Mouse (Mus musculus) forebrain, embryonic 11.5 days (tissue): Measurements from ENCODE around the gene Psme2b. TPM values are rescaled to one million over a fixed set of nuclear protein-coding genes. Genes with fewer than 3 reads are reported as not detected.

Experiments used
- polyA plus RNA-seq: library from polyadenylated mRNA; unstranded; fragments of >200 nt; fragmentation: Nextera tagmentation; extraction: Ambion mirVana; gene quantifications from 2 replicates; pipeline ENCODE4 v1.2.1, GENCODE M21; 2014

Gene Psme2b
- polyA plus RNA-seq, 1 experiment from 2014 or later = 1.9 TPM

Other genes with a start within 250 kb of the Psme2b start
- gene Rack1, start 145.9 kb downstream of the Psme2b start, polyA plus RNA-seq = 648 and 653 TPM in 2 replicates
- 4.5 and 5.6 TPM in 2 replicates for gene Trim41, start 128.8 kb downstream of the Psme2b start, polyA plus RNA-seq
- gene Trim7, start 120.0 kb downstream of the Psme2b start, polyA plus RNA-seq = 0.51 and 2.1 TPM in 2 replicates
- gene Gm12184, start 119.5 kb downstream of the Psme2b start, polyA plus RNA-seq = 12.3 and 12.7 TPM in 2 replicates
- gene Irgm1, start 74.5 kb downstream of the Psme2b start, polyA plus RNA-seq = 1.5 TPM in 2 replicates
- gene Gm5431, start 44.0 kb downstream of the Psme2b start, polyA plus RNA-seq = 0.24 TPM in 1 of 2 replicates, not detected in the other
- gene Olfr56, start 32.7 kb upstream of the Psme2b start, polyA plus RNA-seq = not detected in 2 replicates
- gene 9930111J21Rik1, start 33.2 kb upstream of the Psme2b start, polyA plus RNA-seq = 0.20 TPM in 1 of 2 replicates, not detected in the other
- gene Gm12185, start 46.0 kb upstream of the Psme2b start, polyA plus RNA-seq = not detected in 2 replicates
- gene Tgtp1, start 48.0 kb upstream of the Psme2b start, polyA plus RNA-seq = not detected in 2 replicates
- gene 9930111J21Rik2, start 105.1 kb upstream of the Psme2b start, polyA plus RNA-seq = 0.04 and 0.07 TPM in 2 replicates
- gene Tgtp2, start 118.0 kb upstream of the Psme2b start, polyA plus RNA-seq = not detected in 2 replicates
- 0.63 and 1.1 TPM in 2 replicates for gene Ifi47, start 130.4 kb upstream of the Psme2b start, polyA plus RNA-seq
- not detected in 2 replicates for gene Olfr1396, start 168.7 kb upstream of the Psme2b start, polyA plus RNA-seq
- gene Olfr1395, start 196.1 kb upstream of the Psme2b start, polyA plus RNA-seq = not detected in 2 replicates
- not detected in 2 replicates for gene Olfr1394, start 208.2 kb upstream of the Psme2b start, polyA plus RNA-seq
- gene Btnl9, start 241.0 kb upstream of the Psme2b start, polyA plus RNA-seq = 0.16 TPM in 1 of 2 replicates, not detected in the other